Mouse (Mus musculus) embryonic facial prominence, embryonic 10.5 days (tissue): ENCODE data around the gene Nedd9. TPM values are rescaled to one million over a fixed set of nuclear protein-coding genes. Genes with fewer than 3 reads are reported as not detected.

Source experiments
- DNase-seq: peaks from one replicate; pipeline ENCODE4 v3.0.0-alpha.2; 2017; ENCODE audit warnings: low spot score
- H3K27ac ChIP-seq: fragments of 300-500 bp; sonication (generic); replicated peaks from 2 replicates; pipeline ENCODE4 v1.5.1; 2016; ENCODE audit warnings: mild to moderate bottlenecking
- H3K27me3 ChIP-seq: fragments of 300-500 bp; sonication (generic); replicated peaks from 2 replicates; pipeline ENCODE4 v1.6.1; 2016; ENCODE audit warnings: low read depth, mild to moderate bottlenecking; ENCODE audit not compliant: poor library complexity, severe bottlenecking
- H3K36me3 ChIP-seq: fragments of 300-500 bp; sonication (generic); replicated peaks from 2 replicates; pipeline ENCODE4 v1.6.1; 2016; ENCODE audit warnings: mild to moderate bottlenecking, moderate library complexity
- H3K4me1 ChIP-seq: fragments of 300-500 bp; sonication (generic); 2 replicates; pipeline ENCODE4 v1.6.1; 2016
- H3K4me3 ChIP-seq: fragments of 300-500 bp; sonication (generic); 2 replicates; pipeline ENCODE4 v1.5.1; 2016; ENCODE audit warnings: mild to moderate bottlenecking, moderate library complexity
- H3K9me3 ChIP-seq: fragments of 300-500 bp; sonication (generic); 2 replicates; pipeline ENCODE4 v1.6.1; 2016; ENCODE audit warnings: mild to moderate bottlenecking
- WGBS: fragments of 180-500 bp; shearing (Covaris S2); methylation state at CpG from one replicate; pipeline ENCODE4 v1.1.7; 2016; 5-methylcytosine and 5-hydroxymethylcytosine counted together
- polyA plus RNA-seq: library from polyadenylated mRNA; unstranded; fragments of >200 nt; fragmentation: Nextera tagmentation; extraction: Ambion mirVana; gene quantifications from 2 replicates; pipeline ENCODE4 v1.2.1, GENCODE M21; 2016

The Nedd9 gene
- polyA plus RNA-seq, 1 experiment from 2014 or later = 19.1 TPM

- DNase-seq = no peak
- no peaks in the 10 kb centered on the region for H3K27me3 ChIP-seq
- H3K4me1 ChIP-seq = peaks cover 27% of the 10 kb centered on the region
- H3K4me3 ChIP-seq = no peak overlapping the region
- H3K36me3 ChIP-seq = no peaks in the 10 kb centered on the region
- no peak overlapping the region for H3K27ac ChIP-seq
- WGBS = 59% methylated on average over 9 of the region's 9 CpGs
- H3K9me3 ChIP-seq = no peaks in the 10 kb centered on the region
These were observed 2.6 kb upstream of the Nedd9 start for GRCm38 (mm10) chr13:41489705-41490275.

DNA sequence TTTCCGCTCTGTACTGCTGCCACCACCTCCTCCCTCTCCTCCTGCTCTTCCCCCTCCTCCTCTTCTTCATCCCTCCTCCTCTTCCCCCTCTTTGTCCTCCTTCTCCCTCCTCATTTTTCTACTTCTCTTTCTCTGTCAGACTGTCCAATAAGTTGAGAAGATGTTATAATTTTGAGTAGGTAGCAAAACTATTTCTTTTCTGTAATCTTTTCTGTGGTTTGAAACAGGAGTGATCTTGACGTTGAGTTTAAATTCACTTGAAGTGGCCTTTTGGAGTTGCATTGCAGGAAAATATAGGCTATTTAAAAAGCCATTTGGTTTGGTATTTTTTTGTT, 214 bp upstream of the Nedd9 start:
- Histone ChIP-seq H3K27ac (no peak overlapping the region; the same call in 1 of the 2 replicates), H3K4me3 (no peak overlapping the region), H3K4me1 (peaks cover 35% of the 10 kb centered on the region), H3K9me3 (no peaks in the 10 kb centered on the region), H3K36me3 (no peaks in the 10 kb centered on the region), H3K27me3 (no peaks in the 10 kb centered on the region)
- 81% methylated on average over 2 of the region's 2 CpGs for WGBS
- DNase-seq = no peak

- peaks cover 25% of the 10 kb centered on the region for H3K4me1 ChIP-seq
- H3K4me3 ChIP-seq = no peak overlapping the region
- no peaks in the 10 kb centered on the region for H3K36me3 ChIP-seq
- WGBS = 91% methylated on average over 7 of the region's 7 CpGs
- no peaks in the 10 kb centered on the region for H3K9me3 ChIP-seq
- H3K27me3 ChIP-seq = no peaks in the 10 kb centered on the region; the same call in 1 of the 2 replicates
- DNase-seq = no peak
- peak overlapping the region; percentile 35; the same call in 1 of the 2 replicates for H3K27ac ChIP-seq
These were observed 3.2 kb downstream of the Nedd9 start for GRCm38 (mm10) chr13:41483966-41484365.

DNA sequence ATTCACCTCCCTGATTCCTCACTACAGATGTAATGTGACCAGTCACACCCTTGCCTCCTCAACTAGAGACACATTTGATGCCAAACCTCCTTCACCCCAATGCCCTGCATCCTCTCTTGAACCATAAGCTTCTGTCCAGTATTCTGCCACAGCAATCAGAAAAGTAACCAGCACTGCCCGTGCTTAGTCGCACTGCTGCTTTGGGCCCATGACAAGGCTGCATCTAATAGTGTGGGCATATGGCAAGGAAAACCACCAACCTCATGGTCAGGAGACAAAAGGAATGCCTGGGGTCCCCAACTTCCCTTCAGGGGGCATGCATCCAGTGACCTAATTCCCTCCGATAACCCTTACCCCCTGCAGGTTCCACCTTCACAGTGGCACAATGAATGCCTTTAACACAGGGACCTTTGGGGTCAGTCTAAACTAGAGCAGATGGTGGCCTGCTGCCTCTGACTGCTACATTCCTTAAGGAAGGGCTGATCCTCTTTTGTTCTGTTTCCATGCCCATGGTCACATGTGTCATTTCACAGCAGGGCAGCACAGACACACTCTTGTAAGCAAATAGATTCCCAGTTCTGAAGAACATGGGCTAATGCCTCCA, 4.7 kb downstream of the Nedd9 start:
- WGBS = 25% methylated on average over 3 of the region's 3 CpGs
- H3K27ac ChIP-seq = peak overlapping the region; percentile 65

GRCm38 (mm10) chr13:41479737-41480435, 7.3 kb downstream of the Nedd9 start:
- Histone ChIP-seq H3K4me1 (peaks cover 16% of the 10 kb centered on the region), H3K4me3 (no peak overlapping the region), H3K27ac (no peak overlapping the region), H3K9me3 (no peaks in the 10 kb centered on the region), H3K36me3 (no peaks in the 10 kb centered on the region), H3K27me3 (no peaks in the 10 kb centered on the region; the same call in 1 of the 2 replicates)
- no peak for DNase-seq
- WGBS = 76% methylated on average over 14 of the region's 15 CpGs

More for the DNA sequence above, 4.7 kb downstream of the Nedd9 start:
- H3K27me3 ChIP-seq = no peaks in the 10 kb centered on the region; the same call in 1 of the 2 replicates
- H3K9me3 ChIP-seq = no peaks in the 10 kb centered on the region
- peak; percentile 38 for DNase-seq
- no peak overlapping the region for H3K4me3 ChIP-seq
- no peaks in the 10 kb centered on the region for H3K36me3 ChIP-seq
- H3K4me1 ChIP-seq = peaks cover 24% of the 10 kb centered on the region

- Histone ChIP-seq H3K27ac (no peak overlapping the region), H3K4me3 (no peak overlapping the region), H3K36me3 (no peaks in the 10 kb centered on the region), H3K9me3 (no peaks in the 10 kb centered on the region), H3K27me3 (no peaks in the 10 kb centered on the region; the same call in 1 of the 2 replicates), H3K4me1 (0 out of 2 replicates have a peak, but pooled peaks cover 4% of the 10 kb centered on the region)
- no peak for DNase-seq
- WGBS = 71% methylated on average over 4 of the region's 4 CpGs
These were observed 10.9 kb downstream of the Nedd9 start for GRCm38 (mm10) chr13:41476216-41476615.

- 86% methylated on average over 5 of the region's 5 CpGs for WGBS
- H3K27me3 ChIP-seq = no peaks in the 10 kb centered on the region
These were observed 12.8 kb downstream of the Nedd9 start for GRCm38 (mm10) chr13:41474365-41474764.

GRCm38 (mm10) chr13:41473504-41473903, 13.7 kb downstream of the Nedd9 start:
- WGBS = 88% methylated on average over 4 of the region's 4 CpGs

More at GRCm38 (mm10) chr13:41474365-41474764, 12.8 kb downstream of the Nedd9 start:
- Histone ChIP-seq H3K4me3 (no peak overlapping the region), H3K27ac (no peak overlapping the region), H3K36me3 (no peaks in the 10 kb centered on the region), H3K9me3 (no peaks in the 10 kb centered on the region), H3K4me1 (no peaks in the 10 kb centered on the region)
- DNase-seq = no peak

DNA sequence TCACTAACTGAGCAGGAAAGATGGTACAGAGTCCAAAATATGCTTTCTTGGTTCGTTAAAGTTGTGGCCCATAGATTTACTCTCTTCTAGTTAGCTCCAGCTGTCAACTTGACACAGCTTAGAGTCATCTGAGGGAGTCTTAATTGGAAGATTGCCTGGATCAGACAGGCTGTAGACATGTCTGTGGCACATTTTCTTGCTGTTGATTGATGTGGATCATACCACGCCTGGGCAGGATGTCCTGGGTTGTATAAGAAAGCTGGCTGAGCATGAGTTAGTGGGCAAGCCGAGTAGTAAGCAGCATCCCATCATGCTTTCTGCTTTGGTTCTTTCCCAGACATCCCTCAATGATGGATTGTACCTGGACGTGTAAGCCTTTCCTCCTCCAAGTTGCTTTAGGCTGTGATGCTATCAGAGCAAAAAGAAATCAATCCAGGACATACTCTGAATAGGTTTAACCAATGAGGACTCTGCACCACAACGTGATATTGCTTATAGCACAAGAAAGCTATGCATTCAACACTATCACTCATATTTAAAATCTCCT, 14.2 kb downstream of the Nedd9 start:
- no peak for DNase-seq
- Histone ChIP-seq H3K4me3 (no peak overlapping the region), H3K4me1 (0 out of 2 replicates have a peak, but pooled peaks cover 3% of the 10 kb centered on the region), H3K27me3 (no peaks in the 10 kb centered on the region), H3K36me3 (no peaks in the 10 kb centered on the region), H3K9me3 (no peaks in the 10 kb centered on the region), H3K27ac (no peak overlapping the region)
- WGBS = 80% methylated on average over 5 of the region's 5 CpGs

More at GRCm38 (mm10) chr13:41473504-41473903, 13.7 kb downstream of the Nedd9 start:
- no peaks in the 10 kb centered on the region for H3K36me3 ChIP-seq
- H3K4me1 ChIP-seq = 0 out of 2 replicates have a peak, but pooled peaks cover under 1% of the 10 kb centered on the region
- H3K4me3 ChIP-seq = no peak overlapping the region
- H3K27me3 ChIP-seq = no peaks in the 10 kb centered on the region
- H3K9me3 ChIP-seq = no peaks in the 10 kb centered on the region
- no peak for DNase-seq
- H3K27ac ChIP-seq = no peak overlapping the region

GRCm38 (mm10) chr13:41468277-41468676, 18.9 kb downstream of the Nedd9 start:
- no peak for DNase-seq
- Histone ChIP-seq H3K9me3 (no peaks in the 10 kb centered on the region), H3K4me3 (no peak overlapping the region), H3K27ac (no peak overlapping the region), H3K27me3 (no peaks in the 10 kb centered on the region), H3K36me3 (no peaks in the 10 kb centered on the region), H3K4me1 (peaks cover 8% of the 10 kb centered on the region; the same call in 1 of the 2 replicates)
- 76% methylated on average over 5 of the region's 5 CpGs for WGBS

DNA sequence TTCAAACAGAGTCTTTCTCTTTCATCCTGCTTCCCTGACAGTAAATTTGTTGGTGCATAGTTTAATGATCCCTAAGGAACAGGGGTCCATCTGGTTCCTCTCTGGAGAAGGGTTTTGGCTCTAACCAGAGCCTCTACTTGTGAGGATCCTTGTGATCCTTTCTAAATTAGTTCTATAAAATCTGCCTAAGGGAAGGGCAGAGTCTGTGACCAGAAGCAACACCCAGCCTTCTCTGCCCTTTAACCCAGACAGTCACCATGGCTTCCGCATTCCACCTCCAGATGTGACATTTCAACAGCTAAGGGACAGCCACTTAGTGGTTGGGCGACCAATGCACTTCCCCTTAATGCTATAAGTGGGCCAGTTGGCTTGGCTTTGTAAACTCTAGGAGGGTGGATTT, 20.1 kb downstream of the Nedd9 start:
- H3K27me3 ChIP-seq = no peaks in the 10 kb centered on the region

DNA sequence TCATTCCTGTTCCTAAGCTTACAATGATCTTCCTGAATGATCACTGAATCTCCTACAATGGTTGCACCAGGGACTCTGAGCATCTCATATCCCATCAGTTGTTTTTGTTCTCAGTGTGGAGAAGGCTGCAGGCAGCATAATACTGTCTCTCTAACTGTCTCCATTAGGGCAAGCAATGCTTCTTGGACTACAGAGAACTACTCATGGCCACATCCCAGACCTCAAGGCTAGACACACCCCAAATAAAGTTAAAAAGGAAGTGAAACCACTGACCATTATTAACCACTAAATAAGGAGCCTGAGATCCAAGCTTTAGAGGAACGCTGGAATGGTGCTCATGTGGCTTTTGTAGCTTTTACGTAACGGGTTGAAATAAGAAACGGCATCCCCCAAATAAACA, 20.5 kb downstream of the Nedd9 start:
- DNase-seq = no peak
- no peaks in the 10 kb centered on the region for H3K27me3 ChIP-seq
- no peaks in the 10 kb centered on the region for H3K36me3 ChIP-seq
- H3K4me1 ChIP-seq = peaks cover 8% of the 10 kb centered on the region; the same call in 1 of the 2 replicates
- no peaks in the 10 kb centered on the region for H3K9me3 ChIP-seq
- WGBS = 85% methylated on average over 4 of the region's 4 CpGs
- no peak overlapping the region for H3K27ac ChIP-seq
- H3K4me3 ChIP-seq = no peak overlapping the region

More for the DNA sequence above, 20.1 kb downstream of the Nedd9 start:
- Histone ChIP-seq H3K4me1 (peaks cover 8% of the 10 kb centered on the region; the same call in 1 of the 2 replicates), H3K9me3 (no peaks in the 10 kb centered on the region), H3K4me3 (no peak overlapping the region), H3K36me3 (no peaks in the 10 kb centered on the region), H3K27ac (no peak overlapping the region)
- WGBS = 50% methylated on average over 2 of the region's 2 CpGs
- DNase-seq = no peak
